Mouse (Mus musculus) heart, adult 9 months (tissue): ENCODE results near the gene Ints11.

Experiments
- DNase-seq, 2 experiments: peaks; one replicate each; pipeline ENCODE4 v3.0.0; 2022; ENCODE audit warnings: low spot score in 2 of 2

The Ints11 gene

DNA sequence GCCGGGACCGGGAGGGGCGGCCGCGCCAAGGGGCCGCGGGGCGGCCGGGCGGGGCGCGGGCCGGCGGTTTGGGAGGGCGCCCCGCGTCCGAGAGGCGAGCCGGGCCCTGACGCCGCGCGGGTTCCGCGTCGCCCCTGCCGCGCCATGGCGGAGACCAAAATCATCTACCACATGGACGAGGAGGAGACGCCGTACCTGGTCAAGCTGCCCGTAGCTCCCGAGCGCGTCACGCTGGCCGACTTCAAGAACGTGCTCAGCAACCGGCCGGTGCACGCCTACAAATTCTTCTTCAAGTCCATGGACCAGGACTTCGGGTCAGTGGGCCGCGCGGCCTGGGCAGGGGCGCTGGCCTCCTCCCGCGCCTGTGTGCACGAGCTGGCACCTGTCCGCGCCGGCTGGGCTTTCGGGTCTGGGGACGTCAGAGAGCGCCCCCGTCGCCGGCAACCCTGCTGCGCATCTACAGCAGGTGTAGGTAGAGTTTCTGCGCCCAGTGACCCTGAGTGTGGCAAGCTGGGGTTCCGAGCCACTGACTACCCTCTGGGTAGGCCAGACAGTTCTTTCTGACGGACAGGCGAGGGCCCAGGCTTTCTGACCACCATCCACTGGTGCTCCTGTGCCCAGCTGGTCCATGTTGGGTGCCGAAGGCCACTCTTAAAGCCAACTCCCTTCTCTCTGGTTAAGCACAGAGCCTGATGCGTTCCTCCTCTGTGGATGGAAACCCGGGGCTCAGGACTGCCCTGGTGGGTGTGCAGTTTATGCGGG lies 21.6 kb upstream of the Ints11 start:
- DNase-seq: no peak

DNA sequence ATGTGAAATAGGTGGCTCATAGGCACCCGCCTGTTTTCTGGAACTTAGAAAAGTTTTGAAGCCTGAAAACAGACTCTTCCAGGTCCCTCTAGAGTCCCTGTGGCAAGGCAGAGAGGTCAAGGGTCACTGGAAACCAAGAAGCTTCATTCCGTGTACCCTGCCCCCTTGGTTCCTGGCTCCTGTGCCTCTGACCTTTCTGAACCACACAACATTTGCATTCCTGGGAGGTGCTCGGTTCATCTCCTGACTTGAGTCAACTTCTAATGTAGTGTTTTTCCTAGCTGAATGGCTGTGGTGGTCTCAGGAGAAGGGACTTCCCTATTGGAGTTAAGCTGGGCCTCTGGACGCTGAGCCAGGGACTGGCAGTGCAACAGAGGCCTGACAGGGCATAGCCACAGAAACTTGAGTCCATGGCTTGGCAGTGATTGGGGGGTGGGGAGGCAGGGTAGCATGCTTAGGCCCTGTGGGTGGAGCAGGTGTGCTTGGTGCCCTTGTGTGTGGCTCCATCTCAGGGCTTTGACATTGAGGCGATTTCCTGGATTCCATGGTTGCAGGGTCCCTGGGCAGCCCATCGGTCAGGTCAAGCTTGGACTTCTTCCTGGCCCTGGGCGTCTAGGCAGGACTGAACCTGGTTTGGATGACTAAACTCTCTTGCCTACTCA lies 20.8 kb upstream of the Ints11 start:
- DNase-seq: no peak

DNA sequence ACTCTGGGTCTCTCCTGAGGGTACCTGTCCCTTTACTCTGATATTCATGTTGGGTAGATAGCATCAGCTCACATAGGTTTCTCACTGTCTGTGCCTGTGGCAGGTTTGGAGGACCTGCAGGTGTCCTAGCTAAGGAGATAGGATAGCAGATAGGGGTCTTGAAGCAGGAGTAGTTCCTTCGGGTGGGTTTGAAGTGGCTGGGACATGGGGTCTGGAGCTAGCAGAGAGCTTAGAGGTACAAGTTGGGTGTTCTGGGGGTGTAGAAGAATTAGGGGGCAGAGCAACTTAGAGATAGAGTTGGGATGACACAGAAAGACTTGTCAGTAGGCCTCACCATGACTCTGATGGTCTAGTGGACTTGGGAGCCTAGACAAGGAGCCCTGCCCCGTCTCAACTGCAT lies 20.0 kb upstream of the Ints11 start:
- DNase-seq: no peak

DNA sequence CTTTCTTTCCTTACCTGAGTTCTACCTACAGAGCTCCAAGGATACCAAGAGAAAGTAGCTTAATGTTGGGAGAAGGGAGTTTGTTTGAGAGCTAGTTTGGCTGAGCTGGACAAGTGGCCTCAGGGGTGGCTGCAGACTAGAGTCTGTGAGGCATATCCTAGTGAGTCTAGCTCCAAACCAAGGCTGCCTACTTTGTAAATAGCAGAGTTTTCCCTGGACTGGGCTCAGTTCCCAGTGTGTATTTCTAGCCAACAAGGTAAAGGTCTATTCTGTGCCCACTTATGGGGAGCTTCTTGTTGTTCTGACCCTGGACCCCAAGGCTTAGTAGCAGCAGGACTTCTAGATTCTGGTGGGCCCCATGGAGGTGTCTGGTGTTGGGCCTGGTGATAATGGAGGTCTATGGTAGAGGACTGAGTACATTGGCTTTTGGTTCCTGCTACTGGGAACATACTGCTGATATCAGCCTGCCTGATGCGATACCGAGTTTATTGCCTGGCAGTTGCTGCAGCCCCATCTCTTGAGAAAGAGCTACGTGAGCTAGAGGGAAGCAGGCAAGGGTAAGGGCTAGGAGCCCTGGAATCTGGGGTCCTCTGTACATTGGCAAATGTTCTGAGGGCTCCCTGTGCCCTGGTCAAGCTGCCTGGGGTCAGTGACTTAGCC lies 19.4 kb upstream of the Ints11 start:
- no peak for DNase-seq

DNA sequence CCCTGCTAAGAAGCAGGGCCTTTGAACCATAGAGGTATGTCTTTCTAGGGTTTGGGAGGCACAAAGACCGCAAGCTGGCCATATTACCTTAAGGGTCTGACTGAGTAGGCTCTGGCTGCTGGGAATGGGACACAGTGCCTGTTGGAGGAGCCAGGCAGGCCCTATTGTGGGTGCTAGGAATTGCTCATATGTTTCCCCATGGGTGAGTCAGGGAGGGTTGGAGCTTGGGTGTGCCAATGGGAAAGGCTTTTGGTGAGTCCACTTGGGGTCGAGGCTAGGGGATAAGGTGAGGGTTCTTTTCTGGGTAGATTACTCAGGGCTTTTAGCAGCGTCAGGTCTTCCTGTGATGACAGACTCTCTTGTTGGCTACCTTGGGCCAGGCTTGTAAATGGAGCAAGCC lies 18.0 kb upstream of the Ints11 start:
- no peak for DNase-seq

DNA sequence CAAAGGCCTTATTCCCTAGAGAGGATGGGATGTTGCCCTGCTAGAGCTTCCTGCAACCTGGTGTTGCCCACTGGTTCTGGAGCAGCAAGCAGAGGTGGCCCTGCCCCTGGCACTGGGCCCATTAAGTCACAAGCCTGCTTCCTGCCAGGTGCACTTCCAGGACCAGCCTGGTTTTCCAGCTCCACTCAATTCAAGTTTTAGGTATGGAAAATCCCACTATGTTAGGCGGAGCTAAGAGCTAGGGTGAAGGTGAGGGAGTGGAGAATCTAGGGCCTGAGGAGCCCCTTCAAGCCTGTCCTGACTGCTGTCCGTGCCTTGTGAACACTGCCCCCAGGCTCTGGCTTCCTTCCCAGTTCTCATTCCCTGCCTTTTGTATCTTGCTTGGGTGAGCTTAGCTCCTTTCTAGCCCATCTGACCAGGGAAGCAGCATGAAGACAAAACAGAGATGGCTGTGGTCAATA lies 17.4 kb upstream of the Ints11 start:
- DNase-seq: no peak

DNA sequence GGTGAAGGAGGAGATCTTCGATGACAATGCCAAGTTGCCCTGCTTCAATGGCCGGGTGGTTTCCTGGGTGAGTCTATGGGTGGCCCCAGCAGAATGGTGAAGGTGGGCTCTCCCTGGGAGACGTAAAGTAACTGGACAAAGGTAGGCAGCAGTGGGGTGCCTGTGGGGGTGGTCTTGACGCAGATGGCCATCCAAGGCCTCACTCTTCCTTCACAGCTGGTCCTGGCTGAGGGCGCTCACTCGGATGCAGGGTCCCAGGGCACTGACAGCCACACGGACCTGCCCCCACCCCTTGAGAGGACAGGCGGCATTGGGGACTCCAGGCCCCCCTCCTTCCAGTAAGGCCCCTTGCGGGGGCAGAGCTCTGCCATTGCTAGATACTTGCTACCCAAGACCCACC lies 15.9 kb upstream of the Ints11 start:
- no peak for DNase-seq

DNA sequence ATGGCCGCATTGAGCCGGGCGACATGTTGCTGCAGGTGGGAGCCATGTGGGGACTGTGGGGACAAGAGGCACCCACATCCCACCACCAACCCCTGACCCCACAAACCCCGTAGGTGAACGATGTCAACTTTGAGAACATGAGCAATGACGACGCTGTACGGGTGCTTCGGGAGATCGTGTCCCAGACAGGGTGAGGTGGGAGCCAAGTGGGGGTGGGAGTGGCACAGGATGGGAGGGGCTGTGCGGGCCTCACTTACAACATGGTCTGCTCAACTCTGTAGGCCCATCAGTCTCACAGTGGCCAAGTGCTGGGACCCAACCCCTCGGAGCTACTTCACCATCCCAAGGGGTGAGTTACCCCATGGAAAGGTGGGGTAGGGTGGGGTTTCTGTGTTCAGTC lies 14.4 kb upstream of the Ints11 start:
- DNase-seq: no peak

DNA sequence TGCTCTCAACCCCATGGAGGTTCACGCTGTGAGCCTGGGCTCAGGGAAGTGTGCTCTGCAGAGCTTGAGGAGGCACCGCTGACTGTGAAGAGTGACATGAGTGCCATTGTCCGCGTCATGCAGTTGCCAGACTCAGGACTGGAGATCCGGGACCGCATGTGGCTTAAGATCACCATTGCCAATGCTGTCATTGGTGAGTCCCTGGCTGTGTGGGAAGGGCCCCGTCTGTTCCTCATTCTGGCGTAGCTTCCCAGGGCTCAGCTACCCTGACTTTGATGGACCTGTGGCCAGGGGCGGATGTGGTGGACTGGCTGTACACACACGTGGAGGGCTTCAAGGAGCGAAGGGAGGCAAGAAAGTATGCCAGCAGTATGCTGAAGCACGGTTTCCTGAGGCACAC lies 13.3 kb upstream of the Ints11 start:
- DNase-seq: no peak

DNA sequence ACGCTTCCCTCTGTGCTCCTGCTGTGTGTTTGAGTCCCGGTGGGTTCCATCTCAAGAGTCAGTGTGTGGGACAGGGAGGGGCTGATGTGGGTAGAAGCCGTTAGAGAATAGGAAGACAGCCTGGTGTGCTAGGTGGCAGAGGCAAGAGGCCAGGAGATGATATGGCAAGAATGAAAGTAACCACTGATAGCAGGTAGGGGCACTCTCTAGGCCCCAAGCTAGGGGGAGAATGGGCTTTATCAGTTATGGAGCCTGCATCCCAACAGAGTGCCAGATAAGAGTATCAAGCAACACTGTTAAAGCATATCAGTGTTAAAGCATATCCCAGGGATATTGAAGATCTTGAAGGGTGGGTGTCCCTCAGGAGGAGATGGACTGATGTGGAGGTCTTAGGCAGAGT lies 12.5 kb upstream of the Ints11 start:
- DNase-seq: no peak

DNA sequence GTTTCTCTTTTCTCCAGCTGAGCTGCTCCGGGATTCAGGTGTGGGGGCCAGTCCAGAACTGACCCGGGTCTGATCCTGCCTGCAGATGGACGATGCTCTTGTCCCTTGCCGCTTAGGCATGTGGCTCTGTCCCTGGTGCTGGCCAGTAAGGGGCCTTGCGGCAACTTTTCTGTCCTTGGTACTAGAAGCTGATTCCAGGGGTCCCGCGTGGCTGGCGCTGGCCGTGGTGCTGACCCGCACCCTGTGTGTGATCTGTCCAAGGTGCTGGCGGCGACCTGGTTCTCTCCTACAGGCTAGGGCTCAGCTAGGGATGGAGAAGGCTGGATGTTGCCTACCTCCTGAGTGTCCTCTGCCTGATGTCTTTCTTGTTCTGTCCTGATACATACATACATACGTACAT lies 10.0 kb upstream of the Ints11 start:
- no peak for DNase-seq

DNA sequence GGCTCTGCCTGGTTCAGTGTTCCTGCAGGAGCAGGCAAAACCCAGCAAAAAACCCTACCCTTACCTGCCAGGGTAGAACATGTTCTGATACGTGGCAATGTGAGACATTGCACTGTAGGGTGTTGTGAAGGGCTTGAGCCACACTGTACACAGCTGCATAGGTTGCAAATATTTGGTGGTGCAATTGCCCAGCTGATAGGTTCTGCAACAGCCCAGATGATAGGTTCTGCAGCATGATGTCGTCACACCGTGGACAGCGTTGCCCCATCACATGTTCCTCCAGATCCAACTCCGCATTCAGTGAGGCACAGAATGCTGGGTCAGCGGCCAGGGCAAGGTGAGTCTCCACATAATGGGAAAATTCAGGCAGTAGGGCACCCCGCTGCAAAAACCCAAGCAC lies 7.6 kb upstream of the Ints11 start:
- DNase-seq: no peak

DNA sequence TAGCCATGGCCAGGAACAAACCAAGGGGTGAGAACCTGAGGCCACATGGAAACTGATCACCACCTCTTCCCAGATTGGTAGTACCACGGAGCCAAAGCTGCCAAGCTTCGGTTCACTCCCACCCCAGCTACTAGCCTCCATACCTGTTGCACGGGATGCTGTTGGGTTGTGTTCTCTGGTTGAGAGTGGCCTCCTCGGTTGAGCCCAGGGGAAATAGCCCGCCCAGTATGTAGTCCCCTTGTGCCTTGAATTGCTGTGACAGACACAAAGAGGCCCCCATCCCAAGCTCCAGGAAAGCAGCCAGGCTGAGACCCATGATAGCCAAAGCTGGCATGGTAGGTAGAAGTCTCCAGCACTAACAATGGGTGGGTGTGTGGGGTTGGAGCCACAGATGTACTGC lies 6.3 kb upstream of the Ints11 start, which contains the start of gene Tas1r3:
Tas1r3 (minus strand) TSS at position 362 of the 400 bp plus-strand sequence.
- DNase-seq: no peak

DNA sequence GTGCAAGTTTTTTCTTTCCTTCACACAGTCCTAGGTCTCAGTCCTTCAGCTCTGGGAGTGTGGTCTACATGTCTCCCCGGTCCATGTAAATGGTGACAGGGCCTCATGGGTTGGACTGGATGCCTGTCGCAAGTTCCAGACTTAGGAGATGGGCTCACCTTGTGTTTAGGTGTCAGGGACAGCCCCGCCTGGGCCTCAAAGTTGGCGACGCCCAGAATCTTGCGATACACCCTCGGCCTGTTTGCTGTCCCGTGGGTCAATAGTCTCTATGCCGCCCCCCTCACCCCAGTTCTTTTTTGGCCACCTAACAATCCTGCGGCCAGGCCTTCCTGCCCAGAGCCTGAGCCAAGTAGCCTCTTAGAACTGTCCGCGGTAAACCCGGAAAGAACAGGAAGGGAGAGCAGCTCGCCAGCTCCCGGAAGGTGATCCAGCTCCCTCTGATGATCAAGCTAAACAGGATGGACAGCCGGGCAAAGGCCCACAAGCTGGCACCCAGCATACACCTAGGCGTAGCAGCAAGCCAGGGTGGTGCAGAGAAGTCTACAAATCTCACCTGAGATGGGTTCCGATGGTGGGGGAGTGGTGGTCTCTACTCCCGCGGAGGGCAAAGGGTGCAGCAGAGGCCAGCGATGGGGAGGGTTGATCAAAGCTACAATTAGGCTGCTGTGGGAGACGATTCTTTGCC lies 590 bp upstream of the Ints11 start:
- DNase-seq: no peak

DNA sequence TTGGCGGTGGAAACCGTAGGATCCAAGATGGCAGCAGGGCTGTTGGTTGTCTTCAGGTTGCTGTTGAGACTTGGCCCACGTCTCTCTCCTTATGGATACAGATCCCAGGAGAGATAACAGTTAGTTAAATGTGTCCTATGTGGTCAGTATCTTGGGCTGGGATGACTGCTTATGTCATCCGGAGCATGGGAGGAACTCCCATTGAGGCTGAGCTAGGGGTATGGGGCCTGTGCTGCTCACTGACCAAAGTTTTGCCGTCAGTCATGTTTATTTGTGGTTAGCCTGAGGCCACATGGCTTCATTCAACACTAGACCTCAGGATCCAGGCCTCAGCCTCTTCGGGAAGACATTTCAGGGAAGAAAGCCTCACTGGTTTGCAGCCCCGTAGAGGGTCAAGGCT lies 2.1 kb downstream of the Ints11 start:
- DNase-seq: no peak

GRCm38 (mm10) chr4:155883587-155883986 lies 14.2 kb downstream of the Ints11 start:
- peak in 1 of 2 experiments; percentile 32 for DNase-seq

DNA sequence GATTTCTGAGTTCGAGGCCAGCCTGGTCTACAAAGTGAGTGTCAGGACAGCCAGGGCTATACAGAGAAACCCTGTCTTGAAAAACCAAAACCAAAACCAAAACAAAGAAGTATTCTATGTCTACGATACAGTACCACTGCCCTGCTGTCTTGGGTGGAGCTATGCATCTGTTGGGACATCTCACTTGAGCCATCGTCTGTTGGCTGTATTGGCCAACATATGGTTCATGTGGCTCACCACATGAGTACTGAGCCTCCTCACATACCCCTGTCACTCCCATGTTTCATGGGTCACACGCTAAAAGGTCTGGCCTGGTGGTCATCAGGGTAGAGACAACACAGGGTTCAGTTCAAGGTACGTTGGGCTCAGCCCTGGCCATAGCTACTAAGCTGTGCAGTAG lies 17.0 kb downstream of the Ints11 start:
- no peak for DNase-seq

DNA sequence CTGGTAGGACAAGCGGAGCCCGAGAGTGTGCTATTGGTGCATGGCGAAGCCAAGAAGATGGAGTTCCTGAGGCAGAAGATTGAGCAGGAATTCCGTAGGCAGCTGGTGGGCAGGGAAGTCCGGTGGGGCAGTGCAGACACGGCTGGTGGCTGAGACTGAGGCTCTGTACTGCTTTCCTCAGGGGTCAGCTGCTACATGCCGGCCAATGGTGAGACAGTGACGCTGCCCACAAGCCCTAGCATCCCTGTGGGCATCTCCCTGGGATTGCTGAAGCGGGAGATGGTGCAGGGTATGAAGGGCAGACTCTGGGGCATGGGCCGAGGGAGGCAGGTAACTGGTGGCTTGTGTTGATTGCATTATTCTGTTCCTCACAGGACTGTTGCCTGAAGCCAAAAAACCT lies 18.3 kb downstream of the Ints11 start:
- no peak for DNase-seq

DNA sequence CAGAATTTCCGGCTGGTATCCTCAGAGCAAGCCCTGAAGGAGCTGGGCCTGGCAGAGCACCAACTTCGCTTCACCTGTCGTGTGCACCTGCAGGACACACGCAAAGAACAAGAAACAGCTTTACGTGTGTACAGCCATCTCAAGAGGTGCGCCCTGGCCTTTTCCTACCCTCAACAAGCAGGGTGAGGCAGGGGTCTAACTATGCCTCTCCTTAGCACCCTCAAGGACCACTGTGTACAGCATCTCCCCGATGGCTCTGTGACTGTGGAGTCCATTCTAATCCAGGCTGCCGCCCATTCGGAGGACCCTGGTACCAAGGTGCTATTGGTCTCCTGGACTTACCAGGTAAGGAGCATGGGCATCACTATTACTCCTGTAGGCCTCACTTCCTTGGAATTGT lies 18.8 kb downstream of the Ints11 start:
- DNase-seq: no peak

DNA sequence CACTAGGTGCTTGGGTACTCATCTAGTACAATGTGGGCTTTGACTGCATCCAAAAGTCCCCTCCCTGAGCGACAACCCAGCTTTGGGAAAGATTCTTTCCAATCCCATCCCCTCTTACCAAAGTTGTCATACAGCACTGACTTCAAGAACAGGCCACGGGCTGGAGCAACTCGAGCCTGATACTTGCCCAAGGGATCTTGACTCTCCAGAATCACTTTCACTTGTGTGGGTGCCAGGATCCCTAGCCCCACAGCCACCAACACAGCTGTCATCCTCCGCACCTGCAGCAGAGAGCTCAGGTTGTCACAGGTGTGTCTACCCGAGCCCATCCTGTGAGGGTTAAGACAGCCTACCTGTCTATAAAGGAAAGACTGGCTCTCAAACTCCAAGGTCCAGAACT lies 20.0 kb downstream of the Ints11 start:
- no peak for DNase-seq

GRCm38 (mm10) chr4:155891011-155891471 lies 21.7 kb downstream of the Ints11 start:
- DNase-seq: no peak

- peak; percentile 93 to 96 for DNase-seq
These were observed 22.2 kb downstream of the Ints11 start, which contains the start of the genes Pusl1 and Acap3 for GRCm38 (mm10) chr4:155891551-155892001. TSS of gene Pusl1 (minus strand) at chr4:155891781. TSS of gene Acap3 (plus strand) at chr4:155891822.
